Mouse (Mus musculus): ENCODE results near the gene Tbr1.

DNA sequence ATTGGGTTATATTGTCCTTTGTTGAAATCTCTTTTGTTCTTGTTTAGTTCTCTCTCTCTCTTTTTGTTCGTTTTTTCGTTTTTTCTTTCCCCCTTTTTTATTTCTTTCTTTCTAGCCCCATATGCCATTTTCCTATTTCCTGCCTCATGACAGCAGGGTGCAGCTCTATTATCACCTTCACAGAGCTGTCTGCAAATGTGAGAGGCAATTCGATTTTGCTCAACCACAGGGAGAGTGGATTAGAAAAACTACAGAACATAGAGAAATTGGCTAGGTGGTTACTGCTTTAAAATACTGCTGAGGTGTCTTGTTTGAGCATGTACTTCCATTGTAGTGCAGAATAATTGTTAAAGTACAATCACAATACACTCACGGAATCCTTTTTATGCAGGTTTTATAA is 37.2 kb upstream of the Tbr1 start:
- TF ChIP-seq EP300 (optimal IDR thresholded peaks at IDR 0.05), result no peak
- TF ChIP-seq CTCF (IDR thresholded peaks at IDR 0.05; ENCODE audit: low read depth), result no peak

Measured in stomach, postnatal 0 days (tissue).